Mouse (Mus musculus) kidney, adult 2 months (tissue): ENCODE measurements around the gene Atg4a-ps. TPM values are rescaled to one million over a fixed set of nuclear protein-coding genes. Genes with fewer than 3 reads are reported as not detected.

Source experiments
- DNase-seq: peaks from one replicate; pipeline ENCODE4 v3.0.0; 2021
- H3K27ac ChIP-seq: fragments of 200-500 bp; 2 replicates; pipeline ENCODE4 v1.5.1; 2012; ENCODE audit warnings: low read depth, low read length, control low read depth, inconsistent platforms; ENCODE audit not compliant: insufficient read depth
- H3K27me3 ChIP-seq: fragments of 200-500 bp; replicated peaks from 2 replicates; pipeline ENCODE4 v1.6.1; 2012; ENCODE audit warnings: mild to moderate bottlenecking, moderate library complexity, low read length, inconsistent platforms; ENCODE audit not compliant: control insufficient read depth, insufficient read depth
- H3K36me3 ChIP-seq: fragments of 200-500 bp; 2 replicates; pipeline ENCODE4 v1.6.1; 2012; ENCODE audit warnings: mild to moderate bottlenecking, moderate library complexity, low read length, inconsistent platforms; ENCODE audit not compliant: control insufficient read depth, insufficient read depth
- H3K4me1 ChIP-seq: fragments of 200-500 bp; 2 replicates; pipeline ENCODE4 v1.6.1; 2011; ENCODE audit warnings: low read length; ENCODE audit not compliant: control insufficient read depth, insufficient read depth
- H3K4me3 ChIP-seq: fragments of 200-500 bp; 2 replicates; pipeline ENCODE4 v1.5.1; 2011; ENCODE audit warnings: mild to moderate bottlenecking, low read depth, low read length, control low read depth; ENCODE audit not compliant: insufficient read depth
- CTCF ChIP-seq: fragments of 200-500 bp; conservative IDR thresholded peaks from 2 replicates; pipeline ENCODE4 v1.5.1; 2011; ENCODE audit warnings: low read depth, mild to moderate bottlenecking, control low read depth, low read length, moderate library complexity, mixed read lengths; ENCODE audit not compliant: insufficient read depth, insufficient read length
- POLR2A ChIP-seq: fragments of 200-500 bp; IDR thresholded peaks from one replicate; pipeline ENCODE4 v1.6.1; 2011; ENCODE audit warnings: low read depth, low read length, control low read depth
- WGBS: fragments of 180-500 bp; shearing (Covaris S2); methylation state at CpG from one replicate; pipeline ENCODE4 v1.1.7; 2018; 5-methylcytosine and 5-hydroxymethylcytosine counted together
- polyA plus RNA-seq: library from polyadenylated mRNA; depleted of rRNA; stranded (reverse); fragments of >200 nt; gene quantifications from 2 replicates; pipeline ENCODE4 v1.2.3, GENCODE M21; 2012

Gene Atg4a-ps
- polyA plus RNA-seq, 1 experiment, result not detected

- no peak overlapping the region for H3K4me3 ChIP-seq
- no peaks in the 10 kb centered on the region for H3K36me3 ChIP-seq
- TF ChIP-seq POLR2A, result no peak
- no peak overlapping the region for H3K27ac ChIP-seq
- 81% methylated on average over 3 of the region's 3 CpGs for WGBS
- no peak for DNase-seq
- H3K27me3 ChIP-seq, result no peaks in the 10 kb centered on the region
- H3K4me1 ChIP-seq, result no peaks in the 10 kb centered on the region
These were observed 18.2 kb downstream of the Atg4a-ps start for GRCm38 (mm10) chr3:103627661-103628060.

- Histone ChIP-seq H3K27me3 (no peaks in the 10 kb centered on the region), H3K4me3 (no peak overlapping the region), H3K27ac (no peak overlapping the region), H3K36me3 (no peaks in the 10 kb centered on the region), H3K4me1 (no peaks in the 10 kb centered on the region)
- no peak for DNase-seq
- 98% methylated on average over 4 of the region's 4 CpGs for WGBS
- TF ChIP-seq POLR2A (no peak), CTCF (no peak)
These were observed 19.4 kb downstream of the Atg4a-ps start for GRCm38 (mm10) chr3:103626481-103626880.

- TF ChIP-seq CTCF (no peak), POLR2A (no peak)
- no peak overlapping the region for H3K4me3 ChIP-seq
- no peaks in the 10 kb centered on the region for H3K36me3 ChIP-seq
- 61% methylated on average over 13 of the region's 13 CpGs for WGBS
- no peak overlapping the region for H3K27ac ChIP-seq
- no peaks in the 10 kb centered on the region for H3K4me1 ChIP-seq
- no peak for DNase-seq
- no peaks in the 10 kb centered on the region for H3K27me3 ChIP-seq
These were observed 20.7 kb downstream of the Atg4a-ps start for GRCm38 (mm10) chr3:103625169-103625568.

- 6% methylated on average over 5 of the region's 5 CpGs for WGBS
- TF ChIP-seq POLR2A (no peak), CTCF (no peak)
These were observed 21.2 kb downstream of the Atg4a-ps start for GRCm38 (mm10) chr3:103624591-103625051.

GRCm38 (mm10) chr3:103623893-103624470 lies 21.9 kb downstream of the Atg4a-ps start:
- Histone ChIP-seq H3K4me3 (no peak overlapping the region), H3K4me1 (no peaks in the 10 kb centered on the region), H3K27ac (no peak overlapping the region), H3K27me3 (no peaks in the 10 kb centered on the region), H3K36me3 (no peaks in the 10 kb centered on the region)
- no peak for DNase-seq
- TF ChIP-seq CTCF, result no peak
- no peak for TF ChIP-seq POLR2A
- 77% methylated on average over 10 of the region's 10 CpGs for WGBS

More at GRCm38 (mm10) chr3:103624591-103625051, 21.2 kb downstream of the Atg4a-ps start:
- H3K4me1 ChIP-seq, result no peaks in the 10 kb centered on the region
- H3K27me3 ChIP-seq, result no peaks in the 10 kb centered on the region
- no peaks in the 10 kb centered on the region for H3K36me3 ChIP-seq
- H3K4me3 ChIP-seq, result no peak overlapping the region
- DNase-seq, result no peak
- no peak overlapping the region for H3K27ac ChIP-seq

GRCm38 (mm10) chr3:103620101-103620500 lies 25.8 kb downstream of the Atg4a-ps start:
- H3K4me3 ChIP-seq, result no peak overlapping the region
- no peaks in the 10 kb centered on the region for H3K36me3 ChIP-seq
- WGBS, result 52% methylated on average over 11 of the region's 11 CpGs
- no peaks in the 10 kb centered on the region for H3K27me3 ChIP-seq
- H3K27ac ChIP-seq, result no peak overlapping the region
- H3K4me1 ChIP-seq, result no peaks in the 10 kb centered on the region
- no peak for DNase-seq
- TF ChIP-seq POLR2A (no peak), CTCF (no peak)

- Histone ChIP-seq H3K27me3 (no peaks in the 10 kb centered on the region), H3K4me3 (no peak overlapping the region), H3K36me3 (no peaks in the 10 kb centered on the region), H3K27ac (no peak overlapping the region), H3K4me1 (no peaks in the 10 kb centered on the region)
- no peak for DNase-seq
- TF ChIP-seq CTCF (no peak), POLR2A (no peak)
- 22% methylated on average over 6 of the region's 6 CpGs for WGBS
These were observed 28.9 kb downstream of the Atg4a-ps start for GRCm38 (mm10) chr3:103616981-103617380.
